Mouse (Mus musculus): ENCODE results near the gene Olfr159. TPM values are rescaled to one million over a fixed set of nuclear protein-coding genes. Genes with fewer than 3 reads are reported as not detected.

The Olfr159 gene
- polyA plus RNA-seq, 1 experiment: not detected

- Histone ChIP-seq H3K4me1 (ENCODE audit: control insufficient read depth, insufficient read depth, insufficient read length, low read length) (peaks cover 20% of the 10 kb centered on the region; the same call in 1 of the 2 replicates), H3K27me3 (ENCODE audit: control insufficient read depth, insufficient read depth, low read length) (no peaks in the 10 kb centered on the region), H3K27ac (ENCODE audit: insufficient read depth, low read depth, low read length) (peak within 1 kb of the TSS; percentile 91), H3K36me3 (ENCODE audit: control insufficient read depth, insufficient read depth, low read length) (no peaks in the 10 kb centered on the region), H3K4me3 (ENCODE audit: low read depth, low read length) (peak within 1 kb of the TSS; percentile 24; the same call in 1 of the 2 replicates)
- TF ChIP-seq CTCF (IDR thresholded peaks at IDR 0.05; ENCODE audit: extremely low read depth, insufficient read length, insufficient replicate concordance, low read depth, low read length): no peak
- no peak for TF ChIP-seq POLR2A (IDR thresholded peaks at IDR 0.05; ENCODE audit: low read depth, low read length)
- 41% methylated on average over 14 of the region's 14 CpGs for WGBS
Measured at GRCm38 (mm10) chr4:43729794-43730550, 40.8 kb downstream of the Olfr159 start, which contains the start of gene Spaar. Spaar (plus strand) TSS chr4:43730034.

DNA sequence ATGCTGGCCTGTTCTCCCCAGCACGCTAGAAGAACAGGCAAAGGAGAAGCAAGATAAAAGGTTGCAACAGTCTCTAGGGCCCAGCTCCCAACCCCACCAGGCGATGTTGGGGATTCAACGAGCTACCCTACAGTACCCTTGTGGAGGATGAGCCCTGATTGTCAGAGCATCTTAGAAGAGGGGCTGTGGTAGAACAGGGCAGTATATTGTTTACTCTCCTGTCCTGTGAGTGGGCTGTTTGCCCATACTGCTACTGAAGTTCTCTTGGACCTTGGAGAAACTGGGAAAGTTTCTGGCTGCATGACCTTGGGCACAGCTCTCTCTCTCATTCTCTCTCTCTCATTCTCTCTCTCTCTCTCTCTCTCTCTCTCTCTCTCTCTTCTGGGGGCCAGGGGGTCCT, 41.7 kb downstream of the Olfr159 start:
- Histone ChIP-seq H3K4me1 (ENCODE audit: control insufficient read depth, insufficient read depth, insufficient read length, low read length) (peaks cover 20% of the 10 kb centered on the region; the same call in 1 of the 2 replicates), H3K4me3 (ENCODE audit: low read depth, low read length) (no peak overlapping the region), H3K27me3 (ENCODE audit: control insufficient read depth, insufficient read depth, low read length) (no peaks in the 10 kb centered on the region), H3K27ac (ENCODE audit: insufficient read depth, low read depth, low read length) (peak overlapping the region; percentile 91), H3K36me3 (ENCODE audit: control insufficient read depth, insufficient read depth, low read length) (no peaks in the 10 kb centered on the region)
- no peak for TF ChIP-seq CTCF (IDR thresholded peaks at IDR 0.05; ENCODE audit: extremely low read depth, insufficient read length, insufficient replicate concordance, low read depth, low read length)
- TF ChIP-seq POLR2A (IDR thresholded peaks at IDR 0.05; ENCODE audit: low read depth, low read length): no peak
- WGBS: 51% methylated on average over 3 of the region's 3 CpGs

- 16% methylated on average over 5 of the region's 5 CpGs for WGBS
- TF ChIP-seq POLR2A (IDR thresholded peaks at IDR 0.05; ENCODE audit: low read depth, low read length) (no peak), CTCF (IDR thresholded peaks at IDR 0.05; ENCODE audit: extremely low read depth, insufficient read length, insufficient replicate concordance, low read depth, low read length) (no peak)
- H3K36me3 ChIP-seq (ENCODE audit: control insufficient read depth, insufficient read depth, low read length): no peaks in the 10 kb centered on the region
- peaks cover 20% of the 10 kb centered on the region; the same call in 1 of the 2 replicates for H3K4me1 ChIP-seq (ENCODE audit: control insufficient read depth, insufficient read depth, insufficient read length, low read length)
- H3K27me3 ChIP-seq (ENCODE audit: control insufficient read depth, insufficient read depth, low read length): no peaks in the 10 kb centered on the region
- H3K4me3 ChIP-seq (ENCODE audit: low read depth, low read length): no peak overlapping the region
- H3K27ac ChIP-seq (ENCODE audit: insufficient read depth, low read depth, low read length): peak overlapping the region; percentile 91
Measured at GRCm38 (mm10) chr4:43728576-43728954, 42.2 kb downstream of the Olfr159 start.

- no peaks in the 10 kb centered on the region for H3K36me3 ChIP-seq (ENCODE audit: control insufficient read depth, insufficient read depth, low read length)
- no peaks in the 10 kb centered on the region for H3K27me3 ChIP-seq (ENCODE audit: control insufficient read depth, insufficient read depth, low read length)
- H3K27ac ChIP-seq (ENCODE audit: insufficient read depth, low read depth, low read length): peak overlapping the region; percentile 91
- no peak overlapping the region for H3K4me3 ChIP-seq (ENCODE audit: low read depth, low read length)
- peaks cover 20% of the 10 kb centered on the region; the same call in 1 of the 2 replicates for H3K4me1 ChIP-seq (ENCODE audit: control insufficient read depth, insufficient read depth, insufficient read length, low read length)
- TF ChIP-seq CTCF (IDR thresholded peaks at IDR 0.05; ENCODE audit: extremely low read depth, insufficient read length, insufficient replicate concordance, low read depth, low read length) (no peak), POLR2A (IDR thresholded peaks at IDR 0.05; ENCODE audit: low read depth, low read length) (no peak)
- WGBS: 61% methylated on average over 7 of the region's 7 CpGs
Measured at GRCm38 (mm10) chr4:43727718-43728575, 42.9 kb downstream of the Olfr159 start.

- TF ChIP-seq CTCF (IDR thresholded peaks at IDR 0.05; ENCODE audit: extremely low read depth, insufficient read length, insufficient replicate concordance, low read depth, low read length) (no peak), POLR2A (IDR thresholded peaks at IDR 0.05; ENCODE audit: low read depth, low read length) (no peak)
- Histone ChIP-seq H3K27ac (ENCODE audit: insufficient read depth, low read depth, low read length) (peak within 1 kb of the TSS; percentile 91), H3K4me3 (ENCODE audit: low read depth, low read length) (no peak within 1 kb of the TSS), H3K4me1 (ENCODE audit: control insufficient read depth, insufficient read depth, insufficient read length, low read length) (peaks cover 20% of the 10 kb centered on the region; the same call in 1 of the 2 replicates), H3K36me3 (ENCODE audit: control insufficient read depth, insufficient read depth, low read length) (no peaks in the 10 kb centered on the region), H3K27me3 (ENCODE audit: control insufficient read depth, insufficient read depth, low read length) (no peaks in the 10 kb centered on the region)
- 31% methylated on average over 3 of the region's 3 CpGs for WGBS
Measured at GRCm38 (mm10) chr4:43726995-43727394, 43.8 kb downstream of the Olfr159 start, which contains the start of gene Hrct1. Hrct1 (plus strand) TSS chr4:43727188.

DNA sequence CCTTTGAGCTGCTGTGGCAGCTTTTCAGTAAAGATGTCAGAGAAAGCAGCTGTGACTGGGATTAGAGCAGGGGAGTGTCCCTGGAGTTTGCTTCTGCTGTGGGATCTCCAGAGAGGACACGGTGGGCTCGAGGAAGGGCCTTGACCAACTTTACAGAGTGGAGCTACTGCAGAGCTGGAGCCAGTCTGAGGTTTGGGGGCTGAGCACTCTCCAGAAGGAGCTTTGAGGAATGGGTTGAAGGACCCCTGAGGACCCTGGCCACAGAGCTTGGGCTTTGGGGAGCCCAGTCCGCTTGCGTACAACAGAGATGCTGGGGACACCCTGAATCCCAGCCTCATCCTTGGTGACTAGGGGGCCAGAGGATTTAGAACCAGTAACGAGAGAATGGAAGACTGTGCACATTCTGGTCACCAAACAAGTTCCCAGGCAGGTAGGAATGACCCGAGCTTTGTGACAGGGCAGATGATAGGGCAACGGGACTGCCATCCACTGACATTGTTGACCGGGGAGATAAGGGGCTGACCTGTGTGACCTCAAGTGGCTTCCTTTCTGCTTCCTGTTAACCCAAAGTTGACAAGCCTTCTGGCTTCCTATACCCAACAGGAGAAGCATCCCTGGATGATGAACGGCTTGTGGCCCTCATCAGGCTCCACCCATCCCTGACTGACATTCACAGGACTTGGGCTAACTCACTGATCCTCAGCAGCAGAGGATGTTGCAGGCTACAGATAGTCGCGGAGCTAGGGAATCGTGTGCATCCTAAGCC, 44.4 kb downstream of the Olfr159 start:
- peaks cover 20% of the 10 kb centered on the region; the same call in 1 of the 2 replicates for H3K4me1 ChIP-seq (ENCODE audit: control insufficient read depth, insufficient read depth, insufficient read length, low read length)
- H3K36me3 ChIP-seq (ENCODE audit: control insufficient read depth, insufficient read depth, low read length): no peaks in the 10 kb centered on the region
- no peaks in the 10 kb centered on the region for H3K27me3 ChIP-seq (ENCODE audit: control insufficient read depth, insufficient read depth, low read length)
- peak overlapping the region; percentile 81 for H3K27ac ChIP-seq (ENCODE audit: insufficient read depth, low read depth, low read length)
- TF ChIP-seq POLR2A (IDR thresholded peaks at IDR 0.05; ENCODE audit: low read depth, low read length) (no peak), CTCF (IDR thresholded peaks at IDR 0.05; ENCODE audit: extremely low read depth, insufficient read length, insufficient replicate concordance, low read depth, low read length) (no peak)
- H3K4me3 ChIP-seq (ENCODE audit: low read depth, low read length): no peak overlapping the region
- WGBS: 40% methylated on average over 12 of the region's 12 CpGs
